Mouse (Mus musculus) bone marrow, adult 2 months (tissue): ENCODE results near the gene Tet3. TPM values are rescaled to one million over a fixed set of nuclear protein-coding genes. Genes with fewer than 3 reads are reported as not detected.

Experiments
- H3K27ac ChIP-seq: fragments of 200-500 bp; 2 replicates; pipeline ENCODE4 v1.5.1; 2012; ENCODE audit warnings: low read depth, mild to moderate bottlenecking, control low read depth, inconsistent platforms, low read length; ENCODE audit not compliant: control insufficient read depth, poor library complexity, insufficient read depth
- H3K4me1 ChIP-seq: fragments of 200-500 bp; 2 replicates; pipeline ENCODE4 v1.6.1; 2011; ENCODE audit warnings: low read length; ENCODE audit not compliant: control insufficient read depth, insufficient read depth
- H3K4me3 ChIP-seq: fragments of 200-500 bp; replicated peaks from 2 replicates; pipeline ENCODE3; 2011; ENCODE audit warnings: mild to moderate bottlenecking, low read depth, low read length, control low read depth; ENCODE audit not compliant: control insufficient read depth
- CTCF ChIP-seq: fragments of 200-500 bp; IDR thresholded peaks from 2 replicates; pipeline ENCODE4 v1.5.1; 2011; ENCODE audit warnings: low read length, control low read depth; ENCODE audit not compliant: control insufficient read depth, insufficient read depth
- POLR2A ChIP-seq: fragments of 200-500 bp; IDR thresholded peaks from 2 replicates; pipeline ENCODE4 v1.6.1; 2011; ENCODE audit warnings: low read depth, mild to moderate bottlenecking, control low read depth, low read length, borderline replicate concordance; ENCODE audit not compliant: control insufficient read depth
- whole genome bisulfite sequencing: fragments of 180-500 bp; shearing (Covaris S2); methylation state at CpG from one replicate; pipeline ENCODE4 v1.1.7; 2018; 5-methylcytosine and 5-hydroxymethylcytosine counted together
- polyA plus RNA-seq: library from polyadenylated mRNA; stranded (reverse); fragments of >200 nt; gene quantifications from 2 replicates; pipeline ENCODE4 v1.2.4, GENCODE M21; 2011; ENCODE audit warnings: low replicate concordance; ENCODE audit not compliant: missing spikeins, insufficient read depth, insufficient read length

The Tet3 gene
- polyA plus RNA-seq, 1 experiment, result 35.7 TPM

DNA sequence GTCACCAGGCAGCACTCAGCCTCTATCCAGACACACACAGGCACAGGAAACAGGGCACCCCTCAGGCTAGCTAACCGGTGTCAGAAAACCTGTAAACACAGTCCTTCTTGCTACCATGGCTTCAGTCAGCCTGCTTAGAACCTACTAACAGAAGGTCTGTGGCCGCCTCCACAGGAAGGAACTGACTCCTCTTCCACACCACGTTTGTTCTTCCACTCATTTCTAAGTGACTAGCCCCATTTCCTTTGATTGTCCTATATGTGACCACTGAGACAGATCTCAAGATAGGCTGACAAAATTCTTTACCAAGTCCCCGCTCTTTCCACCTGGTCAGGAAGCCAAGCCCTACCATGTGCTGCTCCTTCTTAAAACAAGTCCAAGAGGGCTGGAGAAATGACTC, 10.0 kb downstream of the Tet3 start:
- no peak overlapping the region for H3K27ac ChIP-seq
- 29% methylated on average over 4 of the region's 4 CpGs for WGBS
- TF ChIP-seq CTCF (no peak), POLR2A (no peak)
- no peak overlapping the region for H3K4me3 ChIP-seq
- peaks cover 17% of the 10 kb centered on the region for H3K4me1 ChIP-seq

GRCm38 (mm10) chr6:83447031-83447430, 11.9 kb downstream of the Tet3 start:
- Histone ChIP-seq H3K4me1 (peaks cover 13% of the 10 kb centered on the region), H3K27ac (no peak overlapping the region), H3K4me3 (no peak overlapping the region)
- TF ChIP-seq CTCF, result no peak
- TF ChIP-seq POLR2A, result no peak
- WGBS, result 76% methylated on average over 7 of the region's 7 CpGs

DNA sequence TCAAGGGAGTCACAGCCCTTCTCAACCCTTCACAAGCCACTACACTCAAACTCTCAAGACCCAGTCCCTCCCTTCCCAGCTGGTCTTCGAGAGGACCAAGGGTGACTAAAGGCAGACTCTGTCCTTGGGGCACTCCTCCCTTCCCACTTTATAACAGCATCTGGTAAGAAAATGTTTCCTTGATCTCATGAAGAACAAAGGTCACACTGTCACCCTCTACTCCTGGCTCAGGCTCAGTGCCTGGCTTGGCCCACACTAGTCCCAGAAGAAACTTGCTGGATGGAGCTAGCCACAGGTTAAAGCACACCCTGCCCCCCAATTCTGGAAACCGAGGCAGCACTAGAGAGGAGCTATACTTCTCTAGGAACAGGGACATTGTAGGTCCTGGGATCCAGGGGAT, 13.1 kb downstream of the Tet3 start:
- TF ChIP-seq CTCF, result no peak
- no peak for TF ChIP-seq POLR2A
- H3K27ac ChIP-seq, result no peak overlapping the region
- H3K4me3 ChIP-seq, result no peak overlapping the region
- H3K4me1 ChIP-seq, result peaks cover 12% of the 10 kb centered on the region
- WGBS, result 79% methylated on average over 2 of the region's 2 CpGs

DNA sequence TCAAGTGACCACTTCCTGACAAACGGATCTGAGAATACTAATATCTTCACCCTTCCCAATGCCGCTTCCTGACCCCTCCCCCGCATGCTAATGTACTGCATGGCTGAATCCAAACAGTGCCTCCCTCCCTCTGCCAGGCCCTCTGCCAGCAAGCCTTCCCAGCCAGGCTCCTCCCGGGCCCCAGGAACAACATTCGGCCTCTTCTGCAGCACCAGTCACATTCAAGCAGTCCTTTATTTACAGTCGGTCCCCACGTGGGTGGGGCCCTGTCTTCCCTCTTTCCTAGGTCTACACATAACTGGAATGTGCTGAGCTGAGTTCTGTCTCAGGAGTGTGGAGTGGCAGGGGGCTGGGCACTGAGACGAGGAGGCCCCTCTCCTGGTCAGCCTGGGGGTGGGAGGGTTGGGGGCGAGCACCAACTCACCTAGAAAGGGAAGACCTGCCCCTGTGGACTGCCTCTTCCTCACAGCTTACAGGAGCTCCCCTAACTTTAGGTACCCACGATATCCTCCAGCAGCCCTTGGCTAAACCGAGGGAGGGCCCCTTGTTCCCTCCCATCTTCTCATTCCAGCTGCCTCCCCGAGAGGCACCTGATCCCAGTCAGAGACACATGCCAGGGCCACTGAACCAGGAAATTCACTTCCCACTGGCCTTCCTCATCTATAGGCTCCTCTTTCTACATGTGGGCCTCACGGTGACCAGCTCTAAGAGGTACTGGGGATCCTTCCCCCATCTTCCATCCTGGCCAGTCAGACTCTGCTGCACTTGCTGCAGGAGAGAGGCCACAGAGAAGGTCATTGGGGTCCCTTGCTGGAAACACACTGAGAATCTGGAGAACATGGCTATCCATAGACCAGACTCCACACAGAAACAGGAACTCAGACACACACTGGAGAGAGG, 15.2 kb downstream of the Tet3 start:
- Histone ChIP-seq H3K4me1 (peaks cover 4% of the 10 kb centered on the region), H3K4me3 (no peak overlapping the region), H3K27ac (no peak overlapping the region)
- 60% methylated on average over 13 of the region's 13 CpGs for WGBS
- TF ChIP-seq CTCF (no peak), POLR2A (no peak)

- H3K4me3 ChIP-seq, result peak overlapping the region; percentile 3
- 51% methylated on average over 3 of the region's 3 CpGs for WGBS
- no peak for TF ChIP-seq CTCF
- TF ChIP-seq POLR2A, result no peak
- peaks cover 4% of the 10 kb centered on the region for H3K4me1 ChIP-seq
- H3K27ac ChIP-seq, result no peak overlapping the region
These were observed 16.2 kb downstream of the Tet3 start for GRCm38 (mm10) chr6:83442639-83443038.

DNA sequence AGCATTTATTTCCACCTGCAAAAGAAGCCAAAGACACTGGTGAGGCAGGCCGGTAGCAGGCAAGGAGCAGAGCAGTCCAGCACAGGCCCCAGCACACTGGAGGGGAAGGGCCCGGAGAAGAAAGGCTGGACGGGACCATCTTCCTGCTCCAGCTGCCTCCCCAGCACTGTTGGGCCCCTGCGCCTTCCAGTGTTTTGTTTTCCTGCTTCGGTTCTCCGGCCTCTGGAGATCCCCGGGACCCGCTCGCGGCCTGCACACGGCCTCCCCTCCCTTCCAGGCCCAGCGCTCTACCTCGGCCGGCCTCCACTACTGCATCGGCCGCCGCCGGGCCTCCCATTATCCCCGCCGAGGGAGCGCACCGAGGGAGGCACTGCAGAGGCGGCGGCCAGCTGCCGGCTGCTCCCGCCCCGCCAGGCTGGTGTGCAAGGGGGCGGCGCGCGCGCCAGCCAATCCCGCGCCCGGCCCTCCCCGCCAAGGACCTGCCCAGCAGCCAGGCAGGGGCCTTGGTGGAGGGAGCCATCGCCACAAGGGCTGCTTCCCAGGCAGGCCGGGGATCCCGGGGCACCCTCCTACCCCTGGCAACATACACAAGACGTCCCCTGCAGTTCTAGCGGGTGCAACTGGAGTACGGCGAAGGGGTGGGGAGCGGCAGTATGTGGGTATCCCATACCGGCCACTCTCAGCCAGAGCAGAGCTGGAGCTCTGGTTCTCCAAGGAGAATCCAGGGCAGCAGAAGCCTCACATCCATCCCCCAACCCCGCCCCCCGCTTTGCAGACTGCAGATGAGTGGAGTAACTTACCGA, 17.4 kb downstream of the Tet3 start:
- no peak for TF ChIP-seq CTCF
- peak; percentile 74; the same call in 1 of the 2 replicates for TF ChIP-seq POLR2A
- 2% methylated on average over 48 of the region's 48 CpGs for WGBS
- Histone ChIP-seq H3K27ac (peak overlapping the region; percentile 9), H3K4me1 (peaks cover 4% of the 10 kb centered on the region), H3K4me3 (peak overlapping the region; percentile 79)

DNA sequence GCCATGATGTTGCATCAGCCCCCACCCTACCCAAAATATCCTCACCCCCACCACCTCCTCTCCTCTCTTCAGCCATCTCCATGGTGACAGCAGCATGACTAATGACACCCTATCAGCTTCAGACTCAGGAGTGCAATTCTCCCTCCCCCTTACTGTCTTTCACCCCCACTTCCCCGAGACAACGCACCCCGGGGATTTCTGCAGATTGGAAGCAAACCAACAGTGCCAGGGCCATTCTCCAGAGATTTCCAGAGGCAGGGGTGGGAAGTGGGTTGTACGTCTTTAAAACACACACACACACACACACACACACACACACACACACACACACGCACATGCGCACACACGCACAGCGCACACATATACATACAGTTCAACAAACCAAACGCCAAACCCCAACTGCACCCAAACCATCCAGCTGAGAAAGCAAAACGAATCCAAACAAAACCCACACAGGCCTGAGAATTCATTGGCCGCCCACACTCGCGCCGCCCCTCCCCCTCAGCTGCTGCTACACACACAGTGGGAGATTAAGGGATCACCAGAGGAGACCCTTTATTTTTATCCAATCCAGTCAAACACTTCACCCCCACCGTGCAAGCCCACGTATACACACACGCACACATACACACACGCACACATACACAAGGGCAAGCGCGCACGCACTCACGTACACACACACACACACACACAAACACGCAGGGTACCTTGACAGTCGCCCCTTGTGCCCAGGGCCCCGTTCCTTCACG, 18.2 kb downstream of the Tet3 start:
- 49% methylated on average over 26 of the region's 26 CpGs for WGBS
- H3K4me1 ChIP-seq, result peaks cover 4% of the 10 kb centered on the region
- peak overlapping the region; percentile 79 for H3K4me3 ChIP-seq
- peak overlapping the region; percentile 9 for H3K27ac ChIP-seq
- TF ChIP-seq CTCF (no peak), POLR2A (no peak)

DNA sequence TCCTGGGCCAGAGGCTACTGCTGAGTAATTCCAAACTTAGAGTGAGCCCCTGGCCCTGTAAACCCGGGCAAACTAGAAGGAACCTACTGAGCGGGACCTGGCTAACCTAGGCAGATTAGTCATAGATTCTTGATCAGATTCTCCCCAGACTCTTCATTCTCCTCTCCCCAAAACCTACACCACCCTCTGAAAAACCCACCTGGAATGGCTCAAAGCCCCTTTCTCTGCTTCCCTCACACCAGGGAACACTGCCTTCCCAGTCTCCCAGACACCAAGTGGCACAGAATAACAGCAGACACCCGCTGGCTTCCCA, 18.7 kb downstream of the Tet3 start:
- Histone ChIP-seq H3K4me1 (peaks cover 4% of the 10 kb centered on the region), H3K27ac (no peak overlapping the region), H3K4me3 (peak overlapping the region; percentile 79)
- 80% methylated on average over 3 of the region's 3 CpGs for WGBS
- TF ChIP-seq POLR2A, result no peak
- TF ChIP-seq CTCF, result no peak
